Comparison of ENCODE assay signal across 9 mouse cellular contexts in genomic region chr2:59600123-59600840, GRCm38 (mm10). TPM values are rescaled to one million over a fixed set of nuclear protein-coding genes. Genes with fewer than 3 reads are reported as not detected.
DNase-seq lines count a peak whose midpoint lies in the region; ATAC-seq and TF ChIP-seq lines count a peak whose summit lies in the region.
"Had no signal": no experiment of that assay in that cellular context is flagged by ENCODE, and none has a peak within 500 bp of the region (broad histone marks: within the 10 kb centered on the region; RNA-seq: fewer than 3 reads in every experiment).

No protein-coding gene starts in this region.

- peak overlapping the region; percentile 12; the same call in 1 of the 2 replicates for H3K4me2 ChIP-seq in stomach, postnatal 0 days (replicated peaks; ENCODE audit: low read depth)

- no peak overlapping the region for H3K9ac ChIP-seq in stomach, postnatal 0 days (ENCODE audit: low read length)
- H3K9ac ChIP-seq: liver, embryonic 13.5 days had no signal

- TF ChIP-seq EP300 in stomach, postnatal 0 days (optimal IDR thresholded peaks at IDR 0.05) = no peak

- WGBS in large intestine, adult 2 months = 28% methylated on average over 19 of the region's 19 CpGs
- WGBS in stomach, postnatal 0 days = 51% methylated on average over 19 of the region's 19 CpGs

- no peak overlapping the region for H3K4me3 ChIP-seq in stomach, postnatal 0 days (ENCODE audit: low read depth, low read length)
- H3K4me3 ChIP-seq: liver, embryonic 13.5 days had no signal

- no peaks in the 10 kb centered on the region for H3K9me3 ChIP-seq in stomach, postnatal 0 days (ENCODE audit: control insufficient read depth, low read length)
- H3K9me3 ChIP-seq: liver, embryonic 13.5 days had no signal

- H3K36me3 ChIP-seq in stomach, postnatal 0 days (ENCODE audit: control insufficient read depth, insufficient read depth, low read length) = no peaks in the 10 kb centered on the region
- H3K36me3 ChIP-seq: liver, embryonic 13.5 days had no signal

- H3K27ac ChIP-seq in stomach, postnatal 0 days (replicated peaks) = no peak overlapping the region; the same call in 1 of the 2 replicates
- H3K27ac ChIP-seq: liver, embryonic 13.5 days had no signal

- no peaks in the 10 kb centered on the region for H3K4me1 ChIP-seq in stomach, postnatal 0 days (replicated peaks; ENCODE audit: control insufficient read depth, insufficient read depth)

- no peak for TF ChIP-seq CTCF in stomach, postnatal 0 days (IDR thresholded peaks at IDR 0.05; ENCODE audit: low read depth)

- intact Hi-C loops in heart, postnatal 10 days (cut with DNase I) = no loop called here

- ATAC-seq in stomach, postnatal 0 days (ENCODE audit: low FRiP score, low TSS enrichment) = no peak
- ATAC-seq in monocyte, adult 5-6 weeks (replicated peaks; ENCODE audit: insufficient number of reproducible peaks, low FRiP score, low TSS enrichment, poor library complexity, severe bottlenecking) = no peak
- no peak for ATAC-seq in megakaryocyte-erythroid progenitor cell, adult 5-6 weeks (replicated peaks; ENCODE audit: low FRiP score, low TSS enrichment, poor library complexity, severe bottlenecking)

- no peaks in the 10 kb centered on the region for H3K27me3 ChIP-seq in stomach, postnatal 0 days (ENCODE audit: control insufficient read depth, insufficient read depth, low read length)
- H3K27me3 ChIP-seq: liver, embryonic 13.5 days had no signal

- peak; percentile 63 for DNase-seq in 3T3-L1 (ENCODE audit: low read depth, low spot score)
- peak; percentile 81 for DNase-seq in adrenal gland, postnatal 10 days
- peak; percentile 92 for DNase-seq in fibroblast of lung, adult 2 months (ENCODE audit: low read depth)
- DNase-seq in heart, postnatal 10 days = peak; percentile 65 to 71
- peak; percentile 63 for DNase-seq in large intestine, adult 2 months (ENCODE audit: low read depth, low spot score)
- DNase-seq in stomach, postnatal 0 days (ENCODE audit: low spot score) = no peak
- DNase-seq: liver, embryonic 13.5 days had no signal

RNA-seq across cellular contexts. Expression of gene Tanc1, which starts 11.6 kb away (rescaled TPM):
- 10 to 100 TPM; 18.9 to 31.4 TPM for total RNA-seq in adrenal gland, postnatal 10 days (2021)
- 10 to 100 TPM; 37.0 to 37.6 TPM for total RNA-seq in heart, postnatal 10 days (2021)
- 5.2 and 8.6 TPM in 2 replicates for polyA plus RNA-seq in large intestine, adult 2 months (2012; rRNA removed)
- polyA plus RNA-seq in stomach, postnatal 0 days (2015; fragmentation: Nextera tagmentation; extraction: Ambion mirVana) = 13.4 and 15.7 TPM in 2 replicates
- 4.3 to 14.2 TPM (median 6.8 TPM) in 3 replicates for total RNA-seq in monocyte, adult 5-6 weeks (2017)
- 4.5 and 7.9 TPM in 2 replicates for total RNA-seq in megakaryocyte-erythroid progenitor cell, adult 5-6 weeks (2014; fragmentation: Nextera tagmentation)
- total RNA-seq in megakaryocyte-erythroid progenitor cell, adult 5-6 weeks (2017) = 3.5 and 4.6 TPM in 2 replicates
